Mouse (Mus musculus) small intestine, adult 2 months (tissue): ENCODE results near the gene Kcnj15. TPM values are rescaled to one million over a fixed set of nuclear protein-coding genes. Genes with fewer than 3 reads are reported as not detected.
A peak's percentile ranks its signal among the peaks of the same experiment; 100 is the strongest.

Source experiments
- H3K27ac ChIP-seq: fragments of 200-500 bp; 2 replicates; pipeline ENCODE4 v1.5.1; 2012; ENCODE audit warnings: low read depth, low read length, control low read depth, inconsistent platforms; ENCODE audit not compliant: insufficient read depth
- H3K27me3 ChIP-seq: fragments of 200-500 bp; 2 replicates; pipeline ENCODE4 v1.6.1; 2012; ENCODE audit warnings: mild to moderate bottlenecking, moderate library complexity, low read length, inconsistent platforms; ENCODE audit not compliant: control insufficient read depth, insufficient read depth
- H3K36me3 ChIP-seq: fragments of 200-500 bp; 2 replicates; pipeline ENCODE4 v1.6.1; 2012; ENCODE audit warnings: mild to moderate bottlenecking, low read length, control low read depth, inconsistent platforms; ENCODE audit not compliant: control insufficient read depth, insufficient read depth
- H3K4me1 ChIP-seq: fragments of 200-500 bp; 2 replicates; pipeline ENCODE4 v1.6.1; 2012; ENCODE audit warnings: low read length, inconsistent platforms, mixed read lengths; ENCODE audit not compliant: control insufficient read depth, insufficient read depth, insufficient read length
- H3K4me3 ChIP-seq: fragments of 200-500 bp; 2 replicates; pipeline ENCODE4 v1.5.1; 2012; ENCODE audit warnings: low read depth, mild to moderate bottlenecking, control low read depth, inconsistent platforms, low read length, moderate library complexity
- CTCF ChIP-seq: fragments of 200-500 bp; IDR thresholded peaks from 2 replicates; pipeline ENCODE4 v1.5.1; 2012; ENCODE audit warnings: low read depth, mild to moderate bottlenecking, control low read depth, inconsistent platforms, low read length, moderate library complexity, mixed read lengths; ENCODE audit not compliant: insufficient replicate concordance, insufficient read length; ENCODE audit errors: extremely low read depth
- POLR2A ChIP-seq: fragments of 200-500 bp; IDR thresholded peaks from 2 replicates; pipeline ENCODE4 v1.6.1; 2012; ENCODE audit warnings: low read depth, mild to moderate bottlenecking, control low read depth, inconsistent platforms, low read length, moderate library complexity
- WGBS: fragments of 180-500 bp; shearing (Covaris S2); methylation state at CpG from one replicate; pipeline ENCODE4 v1.1.7; 2018; 5-methylcytosine and 5-hydroxymethylcytosine counted together
- polyA plus RNA-seq: library from polyadenylated mRNA; depleted of rRNA; stranded (reverse); fragments of >200 nt; gene quantifications from 2 replicates; pipeline ENCODE4 v1.2.3, GENCODE M21; 2012

Gene Kcnj15
- polyA plus RNA-seq, 1 experiment, result 0.38 TPM

- H3K27me3 ChIP-seq, result no peaks in the 10 kb centered on the region
- no peaks in the 10 kb centered on the region for H3K36me3 ChIP-seq
- no peak for TF ChIP-seq CTCF
- no peak for TF ChIP-seq POLR2A
- 79% methylated on average over 10 of the region's 10 CpGs for WGBS
- no peak overlapping the region for H3K27ac ChIP-seq
- no peak overlapping the region for H3K4me3 ChIP-seq
- no peaks in the 10 kb centered on the region for H3K4me1 ChIP-seq
Measured at GRCm38 (mm10) chr16:95283369-95283768, 26.0 kb downstream of the Kcnj15 start.

DNA sequence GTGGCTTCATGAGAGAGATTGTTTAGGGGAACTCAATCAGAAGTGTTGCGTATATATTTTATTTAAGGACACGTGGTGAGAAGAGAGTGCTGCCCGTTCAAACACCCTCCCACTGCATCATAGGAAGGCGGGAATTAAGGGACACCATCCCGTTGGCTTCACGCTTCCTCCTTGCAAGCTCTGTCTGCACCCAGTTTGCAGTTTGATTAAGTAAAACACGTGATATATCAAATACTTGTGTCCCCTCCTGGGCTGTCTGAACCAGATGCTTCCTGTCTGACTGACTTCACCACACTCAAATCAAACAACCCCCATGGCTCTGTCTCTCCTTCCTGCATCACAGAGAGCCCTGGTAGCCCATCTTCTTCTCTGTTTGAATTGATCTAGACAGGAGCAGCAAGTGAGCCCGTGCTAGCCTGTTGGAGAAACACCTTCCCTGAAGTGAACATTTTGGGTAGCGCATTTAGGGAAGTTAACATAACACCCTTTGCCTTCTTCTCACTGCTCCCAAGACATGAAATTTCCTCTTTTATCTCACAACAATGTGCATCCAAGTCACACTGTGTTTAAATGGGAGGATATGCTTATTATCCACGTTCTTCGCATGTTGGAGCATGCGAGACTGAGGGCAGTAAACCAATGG is 26.8 kb downstream of the Kcnj15 start:
- no peak overlapping the region for H3K27ac ChIP-seq
- no peaks in the 10 kb centered on the region for H3K36me3 ChIP-seq
- no peaks in the 10 kb centered on the region for H3K27me3 ChIP-seq
- TF ChIP-seq POLR2A (no peak), CTCF (no peak)
- H3K4me3 ChIP-seq, result no peak overlapping the region
- WGBS, result 62% methylated on average over 12 of the region's 12 CpGs
- H3K4me1 ChIP-seq, result no peaks in the 10 kb centered on the region

DNA sequence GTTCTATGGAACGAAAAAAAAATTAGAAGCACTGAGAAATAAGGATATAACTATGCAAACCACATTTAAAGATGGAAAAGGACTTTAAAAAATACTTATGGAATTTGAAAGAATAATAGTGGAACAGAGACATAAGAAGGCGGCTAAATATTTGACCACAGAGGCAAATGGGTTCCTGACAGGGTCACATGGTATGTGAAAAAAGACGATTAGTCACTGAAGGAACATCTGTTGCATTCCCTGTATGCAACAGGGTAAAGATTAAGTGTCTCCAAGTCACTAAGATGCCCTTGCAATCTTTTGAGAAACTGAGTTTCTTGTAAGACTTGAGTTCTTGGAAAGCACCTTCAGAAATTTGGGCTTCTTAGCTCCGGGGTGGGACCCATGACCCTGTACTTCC is 27.7 kb downstream of the Kcnj15 start:
- 81% methylated on average over 4 of the region's 4 CpGs for WGBS
- Histone ChIP-seq H3K27ac (no peak overlapping the region), H3K4me3 (no peak overlapping the region), H3K27me3 (no peaks in the 10 kb centered on the region), H3K4me1 (no peaks in the 10 kb centered on the region), H3K36me3 (no peaks in the 10 kb centered on the region)
- TF ChIP-seq CTCF (no peak), POLR2A (no peak)

GRCm38 (mm10) chr16:95285767-95286166 is 28.4 kb downstream of the Kcnj15 start:
- no peak for TF ChIP-seq CTCF
- TF ChIP-seq POLR2A, result no peak
- Histone ChIP-seq H3K27ac (no peak overlapping the region), H3K27me3 (no peaks in the 10 kb centered on the region), H3K4me3 (no peak overlapping the region), H3K4me1 (no peaks in the 10 kb centered on the region), H3K36me3 (no peaks in the 10 kb centered on the region)
- 80% methylated on average over 4 of the region's 4 CpGs for WGBS

- Histone ChIP-seq H3K27me3 (no peaks in the 10 kb centered on the region), H3K27ac (no peak overlapping the region), H3K4me1 (no peaks in the 10 kb centered on the region), H3K4me3 (no peak overlapping the region), H3K36me3 (no peaks in the 10 kb centered on the region)
- WGBS, result 82% methylated on average over 2 of the region's 2 CpGs
- TF ChIP-seq POLR2A (no peak), CTCF (no peak)
Measured at GRCm38 (mm10) chr16:95287656-95288055, 30.3 kb downstream of the Kcnj15 start.

DNA sequence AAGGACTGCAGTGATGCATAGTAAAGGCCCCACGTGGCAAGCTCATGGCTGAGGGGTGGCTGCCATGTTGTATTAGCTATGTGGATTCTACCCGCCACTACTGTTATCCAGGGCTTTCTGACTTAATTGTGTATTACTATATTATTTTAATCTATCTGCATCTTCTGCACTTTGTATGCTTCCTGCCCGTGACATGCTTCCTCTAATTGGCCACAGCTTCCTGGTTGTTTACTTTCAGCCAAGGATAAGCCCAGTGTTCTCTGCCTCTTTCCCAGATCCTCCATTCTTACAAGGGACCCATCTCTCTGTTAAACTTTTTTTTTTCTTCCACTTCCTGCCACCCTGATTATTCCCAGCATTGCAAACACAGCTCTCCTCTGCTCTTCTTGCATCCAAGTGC is 32.0 kb downstream of the Kcnj15 start:
- Histone ChIP-seq H3K4me1 (no peaks in the 10 kb centered on the region), H3K4me3 (no peak overlapping the region), H3K27me3 (no peaks in the 10 kb centered on the region), H3K36me3 (no peaks in the 10 kb centered on the region), H3K27ac (no peak overlapping the region)
- WGBS, result 57% methylated on average over 3 of the region's 3 CpGs
- TF ChIP-seq POLR2A (no peak), CTCF (no peak)

DNA sequence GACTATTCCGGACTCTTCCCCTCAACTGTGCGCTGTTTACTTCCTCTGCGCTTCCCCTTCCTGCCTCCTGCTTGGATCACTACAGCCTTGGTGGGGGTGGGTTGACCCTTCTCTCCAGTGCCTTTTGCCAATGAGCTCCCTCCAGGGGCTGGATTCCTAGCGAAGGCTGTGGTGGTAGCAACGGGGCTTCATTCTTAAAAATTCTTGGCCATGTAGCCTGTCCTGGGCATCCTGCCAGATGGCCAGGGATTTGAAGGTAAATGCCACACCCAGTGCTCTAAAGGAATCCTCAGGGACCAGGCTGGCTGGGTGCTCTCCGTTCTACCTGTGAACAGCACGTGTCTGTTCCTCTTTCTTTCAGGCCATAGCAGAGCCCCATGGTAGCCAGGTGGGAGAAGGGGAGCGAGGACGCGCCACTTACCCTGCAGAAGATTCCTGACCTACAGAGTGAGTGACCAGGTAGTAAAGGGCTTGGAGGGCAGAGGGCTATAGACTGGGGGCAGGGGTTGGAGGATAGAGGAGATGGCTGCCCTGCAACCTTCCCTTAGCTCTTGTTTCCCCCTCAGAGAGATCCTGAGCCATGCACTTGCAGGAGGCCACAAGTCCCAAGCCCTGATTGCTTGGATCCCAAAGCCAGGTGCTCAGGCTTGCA is 34.2 kb downstream of the Kcnj15 start:
- H3K4me1 ChIP-seq, result no peaks in the 10 kb centered on the region
- no peaks in the 10 kb centered on the region for H3K27me3 ChIP-seq
- 51% methylated on average over 10 of the region's 10 CpGs for WGBS
- TF ChIP-seq CTCF, result no peak
- no peak for TF ChIP-seq POLR2A
- H3K4me3 ChIP-seq, result no peak overlapping the region
- H3K27ac ChIP-seq, result 0 out of 2 replicates have a peak overlapping the region, but pooled peaks have one; percentile 22
- H3K36me3 ChIP-seq, result no peaks in the 10 kb centered on the region
